Mouse (Mus musculus) testis, adult 2 months (tissue): Measurements from ENCODE around the gene Crim1. TPM values are rescaled to one million over a fixed set of nuclear protein-coding genes. Genes with fewer than 3 reads are reported as not detected.

Source experiments
- H3K27ac ChIP-seq: fragments of 200-500 bp; 2 replicates; pipeline ENCODE4 v1.5.1; 2012; ENCODE audit warnings: low read depth, low read length; ENCODE audit not compliant: control insufficient read depth, insufficient read depth
- H3K27me3 ChIP-seq: fragments of 200-500 bp; 2 replicates; pipeline ENCODE4 v1.6.1; 2012; ENCODE audit warnings: mild to moderate bottlenecking, low read length, moderate library complexity; ENCODE audit not compliant: control insufficient read depth, insufficient read depth
- H3K36me3 ChIP-seq: fragments of 200-500 bp; 2 replicates; pipeline ENCODE4 v1.6.1; 2012; ENCODE audit warnings: mild to moderate bottlenecking, low read length; ENCODE audit not compliant: control insufficient read depth, insufficient read depth
- H3K4me1 ChIP-seq: fragments of 200-500 bp; 2 replicates; pipeline ENCODE4 v1.6.1; 2012; ENCODE audit warnings: low read length; ENCODE audit not compliant: control insufficient read depth, insufficient read depth
- H3K4me3 ChIP-seq: fragments of 200-500 bp; 2 replicates; pipeline ENCODE4 v1.5.1; 2012; ENCODE audit warnings: low read depth, mild to moderate bottlenecking, low read length, moderate library complexity, mixed read lengths; ENCODE audit not compliant: control insufficient read depth
- CTCF ChIP-seq: fragments of 200-500 bp; IDR thresholded peaks from 2 replicates; pipeline ENCODE4 v1.5.1; 2012; ENCODE audit warnings: low read depth, mild to moderate bottlenecking, inconsistent platforms, low read length, moderate library complexity; ENCODE audit not compliant: control insufficient read depth, insufficient read depth, insufficient replicate concordance
- POLR2A ChIP-seq: fragments of 200-500 bp; IDR thresholded peaks from 2 replicates; pipeline ENCODE4 v1.6.1; 2012; ENCODE audit warnings: low read depth, mild to moderate bottlenecking, inconsistent platforms, low read length, moderate library complexity; ENCODE audit not compliant: control insufficient read depth
- polyA plus RNA-seq: library from polyadenylated mRNA; depleted of rRNA; stranded (reverse); fragments of >200 nt; gene quantifications from 2 replicates; pipeline ENCODE4 v1.2.3, GENCODE M21; 2012

Crim1 gene
- polyA plus RNA-seq, 1 experiment, result 3.5 TPM

DNA sequence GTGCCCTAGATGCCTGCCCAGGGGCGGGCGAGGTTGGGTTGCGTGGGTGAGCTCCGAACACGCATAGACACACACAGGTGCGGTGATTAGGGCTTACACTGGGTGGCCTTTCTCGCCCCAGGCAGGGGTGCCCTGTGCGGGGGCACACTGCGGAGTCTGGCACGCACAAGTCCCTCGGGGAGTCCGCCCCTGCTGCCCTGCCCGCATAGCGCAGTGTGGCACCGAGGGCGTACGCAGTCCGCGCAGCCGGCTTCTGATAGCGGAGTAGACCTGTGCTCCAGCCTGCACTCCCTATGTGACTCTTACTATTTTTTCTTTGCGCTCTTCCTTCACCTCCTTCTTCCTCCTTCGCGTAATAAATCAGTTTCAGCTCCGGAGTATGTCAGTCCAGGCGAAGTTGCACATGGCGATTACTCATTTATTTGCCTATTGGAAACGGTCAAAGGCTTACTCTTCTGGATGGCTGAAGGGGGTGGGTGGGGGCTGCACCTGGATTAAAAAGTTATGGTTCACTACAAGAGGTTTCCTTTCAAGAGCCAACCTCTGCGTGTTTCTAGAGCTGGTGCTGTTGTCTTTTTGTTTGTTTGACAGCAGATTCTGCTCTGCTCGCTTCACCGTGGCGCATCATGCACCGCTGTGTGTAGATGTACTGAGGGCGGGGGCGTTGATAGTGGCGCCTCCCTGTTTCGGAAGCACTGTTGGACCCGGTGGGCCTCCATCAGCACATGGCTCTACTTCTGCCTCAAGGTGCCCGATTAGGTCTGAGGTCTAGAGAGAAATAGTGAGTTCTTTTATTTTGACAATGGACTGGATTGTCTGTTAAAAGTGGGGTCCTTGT lies 1.4 kb downstream of the Crim1 start:
- Histone ChIP-seq H3K27ac (no peak overlapping the region), H3K4me3 (peak overlapping the region; percentile 89), H3K27me3 (no peaks in the 10 kb centered on the region; the same call in 1 of the 2 replicates), H3K4me1 (peaks cover 10% of the 10 kb centered on the region), H3K36me3 (no peaks in the 10 kb centered on the region)
- TF ChIP-seq POLR2A (no peak), CTCF (no peak)

DNA sequence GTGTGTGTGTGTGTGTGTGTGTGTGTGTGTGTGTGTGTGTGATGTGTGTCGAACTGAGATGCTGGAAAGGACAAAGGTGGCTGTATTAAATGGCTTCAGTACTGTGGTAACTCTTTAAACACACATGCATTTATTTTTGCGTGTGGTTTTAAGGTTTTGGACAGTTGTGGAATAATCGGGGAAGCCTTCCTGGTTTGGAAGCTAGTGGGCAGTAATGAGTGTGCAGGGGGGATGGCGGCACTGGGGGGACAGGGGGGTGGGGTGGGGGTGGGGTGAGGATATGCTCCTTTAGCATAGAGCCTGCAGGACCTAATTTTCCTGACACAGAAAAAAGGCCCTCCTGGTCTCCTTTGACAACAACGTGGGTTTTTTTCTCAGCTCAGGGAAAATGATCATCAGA lies 2.2 kb downstream of the Crim1 start:
- Histone ChIP-seq H3K4me3 (no peak overlapping the region), H3K4me1 (peaks cover 10% of the 10 kb centered on the region), H3K27me3 (no peaks in the 10 kb centered on the region; the same call in 1 of the 2 replicates), H3K27ac (no peak overlapping the region), H3K36me3 (no peaks in the 10 kb centered on the region)
- no peak for TF ChIP-seq POLR2A
- no peak for TF ChIP-seq CTCF

DNA sequence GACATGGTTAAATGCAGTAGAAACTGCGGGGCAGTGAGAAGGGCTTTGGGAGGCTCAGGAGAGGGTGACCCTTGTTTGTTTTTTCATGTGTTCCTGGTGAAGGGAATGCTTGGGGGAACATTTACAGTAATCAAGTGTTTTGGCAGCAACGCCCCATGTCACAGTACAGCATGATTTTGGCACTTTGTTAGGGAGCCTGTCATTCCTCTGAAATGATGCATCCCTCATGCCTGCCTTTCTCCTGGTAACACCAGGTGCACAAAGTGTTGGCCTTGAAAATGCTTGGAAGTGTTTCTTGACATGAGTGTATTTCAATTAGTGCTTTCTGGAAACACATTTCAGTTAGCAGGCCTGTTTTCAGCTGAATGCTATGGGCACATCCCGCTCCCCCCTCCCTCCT lies 2.7 kb downstream of the Crim1 start:
- TF ChIP-seq POLR2A (no peak), CTCF (no peak)
- H3K36me3 ChIP-seq, result no peaks in the 10 kb centered on the region
- no peak overlapping the region for H3K27ac ChIP-seq
- no peaks in the 10 kb centered on the region; the same call in 1 of the 2 replicates for H3K27me3 ChIP-seq
- peaks cover 10% of the 10 kb centered on the region for H3K4me1 ChIP-seq
- H3K4me3 ChIP-seq, result no peak overlapping the region

DNA sequence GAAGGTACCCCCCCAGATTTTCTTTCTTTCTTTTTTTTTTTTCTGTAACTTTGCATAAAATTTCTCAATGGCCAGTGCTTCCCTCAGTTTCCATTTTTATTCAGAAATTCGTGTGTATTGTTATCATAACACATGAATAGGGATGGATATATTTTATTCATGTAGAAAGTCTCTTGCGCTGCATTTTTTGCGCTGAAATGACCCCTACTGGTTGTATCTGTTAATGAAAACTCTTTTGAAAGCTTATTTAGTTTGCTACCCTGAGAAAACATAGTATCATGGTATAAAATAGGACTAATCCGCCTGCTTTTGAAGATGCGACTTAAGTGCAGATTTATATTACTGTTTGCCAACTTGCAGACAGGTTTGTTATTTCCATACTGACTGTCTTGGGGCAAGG lies 3.4 kb downstream of the Crim1 start:
- H3K27me3 ChIP-seq, result no peaks in the 10 kb centered on the region; the same call in 1 of the 2 replicates
- TF ChIP-seq CTCF (no peak), POLR2A (no peak)
- H3K4me1 ChIP-seq, result peaks cover 10% of the 10 kb centered on the region
- no peak overlapping the region for H3K27ac ChIP-seq
- H3K4me3 ChIP-seq, result no peak overlapping the region
- H3K36me3 ChIP-seq, result no peaks in the 10 kb centered on the region

DNA sequence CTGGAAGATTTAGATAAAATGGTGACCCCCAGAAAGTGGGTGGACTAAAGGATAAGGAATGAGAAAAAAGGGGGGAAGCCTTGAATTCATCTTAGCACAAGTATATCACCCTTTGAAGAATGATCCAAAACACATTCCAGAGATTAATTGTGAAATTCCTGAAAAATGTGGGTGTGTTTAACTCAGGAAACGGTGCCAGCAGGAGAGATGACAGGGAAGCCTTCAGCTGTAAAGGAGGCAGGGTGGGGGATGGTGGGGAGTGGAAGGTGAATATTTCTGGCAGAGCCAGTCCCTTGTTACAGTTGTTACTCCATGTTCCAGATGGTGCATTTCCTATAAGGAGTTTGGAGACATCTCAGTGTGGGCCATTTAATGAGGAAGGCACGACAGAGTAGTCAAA lies 6.4 kb downstream of the Crim1 start:
- Histone ChIP-seq H3K36me3 (no peaks in the 10 kb centered on the region), H3K4me1 (peaks cover 2% of the 10 kb centered on the region), H3K4me3 (no peak overlapping the region), H3K27me3 (no peaks in the 10 kb centered on the region), H3K27ac (no peak overlapping the region)
- TF ChIP-seq CTCF (no peak), POLR2A (no peak)

DNA sequence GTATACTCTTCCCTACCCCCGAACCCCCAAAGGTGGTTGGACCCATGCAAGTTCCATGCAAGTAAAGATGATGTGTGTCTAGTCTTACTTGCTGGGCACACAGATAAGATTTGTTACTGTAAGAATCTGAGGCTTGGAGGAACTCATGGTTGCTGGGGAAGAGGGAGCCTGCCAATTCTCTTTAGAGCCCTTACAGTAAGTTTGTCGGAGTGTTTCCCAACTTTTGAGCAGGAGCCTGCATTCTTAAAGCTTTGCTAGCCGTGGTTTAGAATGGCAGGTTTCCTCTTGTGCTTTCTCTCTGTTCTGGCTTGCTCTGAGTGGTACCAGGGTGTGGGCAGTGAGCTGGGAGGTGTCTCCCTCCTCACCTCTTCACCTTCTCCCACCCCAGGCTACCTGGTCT lies 7.2 kb downstream of the Crim1 start:
- Histone ChIP-seq H3K4me3 (no peak overlapping the region), H3K4me1 (no peaks in the 10 kb centered on the region), H3K36me3 (no peaks in the 10 kb centered on the region), H3K27ac (no peak overlapping the region), H3K27me3 (no peaks in the 10 kb centered on the region)
- TF ChIP-seq POLR2A (no peak), CTCF (no peak)

DNA sequence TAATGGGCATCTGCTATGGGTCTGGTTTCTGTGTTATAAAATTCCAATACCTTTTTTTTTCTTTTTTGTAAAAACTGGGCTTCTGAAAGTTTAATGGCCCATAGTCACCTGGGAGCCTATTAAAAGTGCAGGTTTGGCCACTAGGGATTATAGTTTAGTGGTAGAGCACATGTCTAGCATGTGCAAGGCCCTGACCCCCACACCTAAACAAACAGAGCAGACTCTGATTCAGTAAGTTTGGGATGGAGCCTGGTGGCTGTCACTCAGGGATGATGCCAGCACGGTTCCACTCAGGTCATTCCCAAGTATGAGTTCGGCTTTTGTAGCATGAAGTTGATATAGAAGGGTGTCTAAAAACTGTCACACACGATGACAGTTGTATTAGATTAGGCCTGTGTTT lies 8.8 kb downstream of the Crim1 start:
- H3K4me3 ChIP-seq, result no peak overlapping the region
- no peaks in the 10 kb centered on the region for H3K27me3 ChIP-seq
- no peaks in the 10 kb centered on the region for H3K36me3 ChIP-seq
- no peak overlapping the region for H3K27ac ChIP-seq
- no peaks in the 10 kb centered on the region for H3K4me1 ChIP-seq
- TF ChIP-seq POLR2A (no peak), CTCF (no peak)

DNA sequence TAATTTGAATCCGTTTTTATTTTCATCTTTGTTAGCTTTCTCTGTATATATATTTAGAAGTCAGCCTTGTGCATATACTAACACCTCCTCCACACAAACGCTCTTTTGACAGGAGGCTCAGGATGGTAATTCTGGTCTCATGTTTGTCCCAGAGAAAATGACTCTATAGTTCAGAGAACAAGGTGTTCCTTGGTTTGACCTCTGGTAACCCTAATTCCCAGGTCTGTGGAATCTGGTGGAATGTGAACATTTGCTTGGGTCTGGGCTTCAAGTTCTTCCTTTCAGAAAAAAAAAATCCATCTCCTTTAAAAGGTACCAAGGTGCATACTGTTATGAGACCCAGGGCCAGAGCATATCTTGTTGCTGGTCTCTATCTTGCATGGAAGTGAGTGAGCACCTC lies 9.6 kb downstream of the Crim1 start:
- no peak for TF ChIP-seq CTCF
- TF ChIP-seq POLR2A, result no peak
- no peaks in the 10 kb centered on the region for H3K36me3 ChIP-seq
- no peaks in the 10 kb centered on the region for H3K4me1 ChIP-seq
- H3K4me3 ChIP-seq, result no peak overlapping the region
- no peaks in the 10 kb centered on the region for H3K27me3 ChIP-seq
- no peak overlapping the region for H3K27ac ChIP-seq
